Mouse (Mus musculus) liver, adult 2 months (tissue): ENCODE measurements at regions not wholly inside any gene's neighbourhood (a gene's known extent, or its start where the extent isn't known, plus 50 kb on each side); places are given as distances from the start of the nearest gene placed in this dataset.

Experiments
- DNase-seq: peaks from one replicate; pipeline ENCODE4 v3.0.0-alpha.2; 2011; ENCODE audit warnings: low read depth, low spot score; ENCODE audit errors: extremely low read depth
- H3K27ac ChIP-seq: fragments of 200-500 bp; replicated peaks from 2 replicates; pipeline ENCODE4 v1.5.1; 2012; ENCODE audit warnings: low read depth, mild to moderate bottlenecking, control low read depth, inconsistent platforms, low read length; ENCODE audit not compliant: insufficient read depth
- H3K27me3 ChIP-seq: fragments of 200-500 bp; 2 replicates; pipeline ENCODE4 v1.6.1; 2012; ENCODE audit warnings: mild to moderate bottlenecking, moderate library complexity, low read length, inconsistent platforms; ENCODE audit not compliant: control insufficient read depth, insufficient read depth
- H3K36me3 ChIP-seq: fragments of 200-500 bp; 2 replicates; pipeline ENCODE4 v1.6.1; 2012; ENCODE audit warnings: low read length, inconsistent platforms; ENCODE audit not compliant: control insufficient read depth, insufficient read depth
- H3K4me1 ChIP-seq: fragments of 200-500 bp; 2 replicates; pipeline ENCODE4 v1.6.1; 2011; ENCODE audit warnings: low read length; ENCODE audit not compliant: control insufficient read depth, insufficient read depth
- H3K4me3 ChIP-seq: fragments of 200-500 bp; 2 replicates; pipeline ENCODE4 v1.5.1; 2011; ENCODE audit warnings: low read depth, mild to moderate bottlenecking, control low read depth, low read length, moderate library complexity; ENCODE audit not compliant: insufficient read depth
- H3K79me2 ChIP-seq: fragments of 200-500 bp; 2 replicates; pipeline ENCODE4 v1.6.1; 2012; ENCODE audit warnings: inconsistent platforms, mild to moderate bottlenecking, low read length, moderate library complexity; ENCODE audit not compliant: control insufficient read depth, insufficient read depth
- H3K9ac ChIP-seq: fragments of 200-500 bp; 2 replicates; pipeline ENCODE4 v1.6.1; 2012; ENCODE audit warnings: low read depth, mild to moderate bottlenecking, control low read depth, inconsistent platforms, low read length
- CTCF ChIP-seq: fragments of 200-500 bp; IDR thresholded peaks from 2 replicates; pipeline ENCODE4 v1.5.1; 2011; ENCODE audit warnings: low read depth, low read length, control low read depth
- POLR2A ChIP-seq: fragments of 200-500 bp; IDR thresholded peaks from 2 replicates; pipeline ENCODE4 v1.6.1; 2011; ENCODE audit warnings: low read length, control low read depth; ENCODE audit not compliant: insufficient read depth; ENCODE audit errors: extremely low read depth
- WGBS: fragments of 180-500 bp; shearing (Covaris S2); methylation state at CpG from one replicate; pipeline ENCODE4 v1.1.7; 2018; 5-methylcytosine and 5-hydroxymethylcytosine counted together

GRCm38 (mm10) chr5:39052490-39053250 is 176.1 kb upstream of the Clnk start:
- Histone ChIP-seq H3K79me2 (no peaks in the 10 kb centered on the region), H3K4me1 (no peaks in the 10 kb centered on the region), H3K9ac (no peak overlapping the region), H3K27me3 (no peaks in the 10 kb centered on the region), H3K27ac (no peak overlapping the region), H3K4me3 (no peak overlapping the region), H3K36me3 (no peaks in the 10 kb centered on the region)
- TF ChIP-seq POLR2A (no peak), CTCF (no peak)
- 81% methylated on average over 8 of the region's 8 CpGs for WGBS
- DNase-seq, result no peak

- Histone ChIP-seq H3K9ac (no peak overlapping the region), H3K36me3 (no peaks in the 10 kb centered on the region), H3K27ac (no peak overlapping the region), H3K4me3 (no peak overlapping the region), H3K27me3 (no peaks in the 10 kb centered on the region), H3K79me2 (no peaks in the 10 kb centered on the region), H3K4me1 (no peaks in the 10 kb centered on the region)
- WGBS, result 81% methylated on average over 3 of the region's 3 CpGs
- no peak for DNase-seq
- TF ChIP-seq POLR2A, result no peak
- TF ChIP-seq CTCF, result no peak
Measured at GRCm38 (mm10) chr5:39050512-39050911, 173.9 kb upstream of the Clnk start.

- Histone ChIP-seq H3K4me3 (no peak overlapping the region), H3K79me2 (no peaks in the 10 kb centered on the region), H3K36me3 (no peaks in the 10 kb centered on the region), H3K9ac (no peak overlapping the region), H3K27me3 (no peaks in the 10 kb centered on the region), H3K4me1 (no peaks in the 10 kb centered on the region), H3K27ac (no peak overlapping the region)
- WGBS, result 58% methylated on average over 2 of the region's 2 CpGs
- no peak for TF ChIP-seq CTCF
- no peak for TF ChIP-seq POLR2A
- no peak for DNase-seq
Measured at GRCm38 (mm10) chr5:39049141-39049540, 172.5 kb upstream of the Clnk start.

GRCm38 (mm10) chr5:39040467-39040866 is 163.9 kb upstream of the Clnk start:
- H3K9ac ChIP-seq, result no peak overlapping the region
- 72% methylated on average over 2 of the region's 2 CpGs for WGBS
- H3K36me3 ChIP-seq, result no peaks in the 10 kb centered on the region
- no peak for DNase-seq
- H3K79me2 ChIP-seq, result no peaks in the 10 kb centered on the region
- no peaks in the 10 kb centered on the region for H3K4me1 ChIP-seq
- no peaks in the 10 kb centered on the region for H3K27me3 ChIP-seq
- H3K4me3 ChIP-seq, result no peak overlapping the region
- TF ChIP-seq CTCF (no peak), POLR2A (no peak)
- H3K27ac ChIP-seq, result no peak overlapping the region

GRCm38 (mm10) chr5:39023241-39023640 is 146.6 kb upstream of the Clnk start:
- WGBS, result 83% methylated on average over 4 of the region's 4 CpGs
- TF ChIP-seq CTCF (no peak), POLR2A (no peak)
- DNase-seq, result no peak

GRCm38 (mm10) chr5:39000643-39001042 is 124.0 kb upstream of the Clnk start:
- TF ChIP-seq POLR2A, result no peak
- TF ChIP-seq CTCF, result no peak
- Histone ChIP-seq H3K27me3 (no peaks in the 10 kb centered on the region), H3K79me2 (no peaks in the 10 kb centered on the region), H3K27ac (no peak overlapping the region), H3K9ac (no peak overlapping the region), H3K36me3 (no peaks in the 10 kb centered on the region), H3K4me1 (no peaks in the 10 kb centered on the region), H3K4me3 (no peak overlapping the region)
- 82% methylated on average over 4 of the region's 4 CpGs for WGBS
- DNase-seq, result no peak

More at GRCm38 (mm10) chr5:39023241-39023640, 146.6 kb upstream of the Clnk start:
- no peaks in the 10 kb centered on the region for H3K4me1 ChIP-seq
- no peak overlapping the region for H3K9ac ChIP-seq
- H3K79me2 ChIP-seq, result no peaks in the 10 kb centered on the region
- H3K4me3 ChIP-seq, result no peak overlapping the region
- no peaks in the 10 kb centered on the region for H3K27me3 ChIP-seq
- H3K27ac ChIP-seq, result no peak overlapping the region
- no peaks in the 10 kb centered on the region for H3K36me3 ChIP-seq
